Mouse (Mus musculus) adrenal gland, postnatal 10 days (tissue): ENCODE measurements around the gene Anxa2. TPM values are rescaled to one million over a fixed set of nuclear protein-coding genes. Genes with fewer than 3 reads are reported as not detected.

Experiments used
- DNase-seq: peaks from one replicate; pipeline ENCODE4 v3.0.0; 2021; ENCODE audit warnings: mixed read lengths
- total RNA-seq, 2 experiments: library from RNA; stranded (reverse); gene quantifications; 2 replicates each; pipeline ENCODE4 v1.2.3; 2021

The Anxa2 gene
- total RNA-seq, 2 experiments from 2014 or later = 333 to 340 TPM

DNA sequence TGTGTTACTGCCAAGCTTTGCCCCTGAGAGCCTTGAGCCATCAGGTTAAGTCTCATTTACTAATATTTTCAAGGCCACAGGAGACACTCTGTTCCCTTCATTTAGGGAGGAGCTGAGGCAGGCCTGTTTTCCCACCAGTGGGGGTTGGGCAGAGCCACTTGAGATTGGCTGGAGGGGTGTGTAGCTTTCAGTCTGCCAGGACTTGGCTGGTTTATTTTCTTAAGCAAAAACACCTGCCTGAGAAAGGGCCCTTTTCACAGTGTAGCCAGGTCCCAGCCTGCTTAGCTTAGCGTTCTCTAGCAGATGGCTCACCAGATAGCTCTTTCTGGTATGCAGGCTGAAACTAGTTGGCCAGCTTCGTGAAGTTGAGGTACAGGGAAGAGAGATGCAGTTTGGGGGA, 5.6 kb downstream of the Anxa2 start:
- DNase-seq = peak; percentile 86

DNA sequence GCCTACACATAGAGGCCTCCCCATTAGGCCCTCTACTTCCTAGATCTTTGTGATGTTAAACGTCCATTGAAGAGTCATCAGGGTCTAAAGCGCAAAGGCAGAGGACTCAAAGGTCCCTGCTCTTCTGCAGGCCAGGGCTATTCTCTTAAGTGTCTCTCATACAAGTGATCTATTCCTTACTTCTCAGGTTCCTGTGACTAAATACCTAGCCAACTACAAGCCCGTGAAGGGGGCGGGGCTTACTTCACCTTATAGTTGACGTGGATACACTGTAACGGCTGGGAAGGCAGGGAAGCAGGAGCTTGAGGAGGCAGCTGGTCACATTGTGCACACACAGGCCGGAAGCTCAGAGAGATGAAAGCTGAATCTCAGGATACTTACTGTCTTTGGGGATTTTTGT, 6.5 kb downstream of the Anxa2 start:
- DNase-seq = no peak

DNA sequence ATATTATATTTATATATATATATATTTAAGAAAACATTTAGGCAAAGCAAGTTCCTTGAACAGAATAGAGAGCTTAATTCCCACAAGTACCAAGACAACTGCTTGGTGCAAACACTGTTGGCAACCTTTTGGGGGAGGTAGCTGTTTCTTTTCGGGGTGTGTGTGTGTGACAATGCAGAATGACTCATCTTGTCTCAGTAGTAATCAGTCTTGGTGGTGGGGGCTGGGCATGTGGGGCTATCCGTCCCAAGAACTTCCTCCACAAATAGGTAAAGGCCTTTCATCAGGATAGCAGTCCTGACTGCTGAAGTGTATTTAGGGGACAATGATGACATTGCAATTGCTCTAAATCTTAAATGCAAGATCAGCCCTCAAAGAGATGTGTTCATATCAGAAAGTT, 9.6 kb downstream of the Anxa2 start:
- no peak for DNase-seq

DNA sequence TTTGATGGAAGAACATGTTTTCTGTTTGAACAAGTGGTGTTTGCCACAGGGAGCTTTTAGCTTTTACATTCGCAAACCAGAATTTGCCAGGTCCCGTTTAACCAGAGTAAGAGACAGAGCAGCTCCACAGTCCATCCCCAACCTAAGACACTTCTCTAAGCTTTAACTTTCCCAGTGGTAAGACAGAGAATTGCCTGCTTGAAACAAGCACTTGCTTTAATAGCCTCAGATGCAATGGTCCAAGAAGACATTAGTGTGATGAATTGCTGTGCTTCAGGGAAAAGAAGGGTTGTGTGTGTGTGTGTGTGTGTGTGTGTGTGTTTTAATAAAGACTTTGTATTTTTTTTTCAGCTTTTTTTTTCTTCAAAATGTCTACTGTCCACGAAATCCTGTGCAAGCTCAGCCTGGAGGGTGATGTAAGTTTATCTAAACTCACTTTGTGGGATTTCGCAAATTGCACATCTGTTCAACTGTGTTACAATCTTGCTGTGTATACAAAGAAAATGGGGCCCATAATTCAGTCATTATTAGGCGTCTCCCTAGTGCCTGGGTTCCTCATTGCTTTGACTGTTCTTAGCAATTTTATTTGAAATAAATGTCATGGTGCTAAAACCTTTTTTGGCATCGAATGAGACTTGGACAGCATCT, 10.8 kb downstream of the Anxa2 start:
- DNase-seq = no peak

DNA sequence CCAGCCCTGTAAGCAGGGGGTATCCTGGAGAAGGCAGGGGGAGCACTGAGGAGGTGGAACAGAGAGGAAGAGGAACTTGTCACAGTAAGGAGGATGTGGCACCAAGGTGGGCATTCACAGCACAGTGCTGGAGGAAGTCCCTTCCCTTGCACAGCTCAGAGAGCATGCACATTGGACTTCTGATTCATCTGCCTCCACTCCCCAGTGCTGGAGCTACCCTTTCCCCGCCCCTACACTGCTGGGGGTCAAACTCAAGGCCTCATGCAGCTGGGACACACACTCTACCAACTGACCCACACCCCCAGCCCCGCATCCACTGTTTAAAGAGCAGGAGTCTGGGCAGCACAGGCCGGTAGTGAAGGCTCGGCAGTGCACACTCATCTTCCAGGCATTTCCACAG, 12.7 kb downstream of the Anxa2 start:
- peak; percentile 54 for DNase-seq

DNA sequence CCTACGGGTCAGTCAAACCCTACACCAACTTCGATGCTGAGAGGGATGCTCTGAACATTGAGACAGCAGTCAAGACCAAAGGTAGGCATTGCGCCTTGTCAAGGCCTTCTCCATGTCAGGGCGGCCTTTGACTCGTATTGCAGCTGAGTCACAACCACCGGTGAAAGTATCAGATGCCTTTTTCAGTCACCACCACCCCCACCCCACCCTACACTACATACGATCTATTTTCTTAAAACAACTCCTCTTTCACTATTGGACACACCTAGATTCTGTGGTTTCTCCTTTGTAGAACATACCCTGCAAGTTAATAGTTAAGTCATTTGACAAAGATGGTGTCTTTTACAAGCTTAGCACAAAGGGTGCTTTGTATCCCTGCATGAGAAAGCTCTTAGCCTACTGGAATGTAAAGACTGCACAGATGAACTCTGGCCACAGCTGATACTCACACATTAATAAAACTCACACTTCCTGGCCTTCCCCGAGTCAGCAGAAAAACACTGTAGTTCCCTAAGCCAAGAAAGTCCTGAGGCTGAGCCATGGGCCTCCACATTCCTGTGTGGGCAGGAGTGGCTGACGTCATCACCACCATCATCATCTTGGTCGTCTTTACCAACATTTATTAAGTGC, 14.0 kb downstream of the Anxa2 start:
- no peak for DNase-seq

DNA sequence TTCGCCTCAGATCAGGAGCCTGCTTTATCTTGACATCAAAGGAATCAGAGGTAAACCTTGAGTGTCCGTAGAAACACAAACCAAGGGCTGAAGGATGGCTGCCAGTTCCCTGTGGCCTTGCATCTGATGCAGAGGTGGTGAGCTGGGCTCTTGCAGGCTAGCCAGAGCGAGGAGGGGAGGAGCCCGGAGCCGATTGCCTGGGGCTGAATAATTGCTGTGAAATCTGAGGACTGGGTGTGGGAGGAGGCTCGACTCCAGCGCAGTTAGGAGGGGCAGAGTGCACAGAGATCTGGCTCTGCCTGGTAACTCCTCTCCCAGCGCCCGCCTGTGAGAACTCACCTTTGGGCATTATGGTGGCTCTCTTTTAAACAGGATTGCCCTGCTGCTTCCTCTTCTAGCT, 15.6 kb downstream of the Anxa2 start:
- DNase-seq = peak; percentile 79

DNA sequence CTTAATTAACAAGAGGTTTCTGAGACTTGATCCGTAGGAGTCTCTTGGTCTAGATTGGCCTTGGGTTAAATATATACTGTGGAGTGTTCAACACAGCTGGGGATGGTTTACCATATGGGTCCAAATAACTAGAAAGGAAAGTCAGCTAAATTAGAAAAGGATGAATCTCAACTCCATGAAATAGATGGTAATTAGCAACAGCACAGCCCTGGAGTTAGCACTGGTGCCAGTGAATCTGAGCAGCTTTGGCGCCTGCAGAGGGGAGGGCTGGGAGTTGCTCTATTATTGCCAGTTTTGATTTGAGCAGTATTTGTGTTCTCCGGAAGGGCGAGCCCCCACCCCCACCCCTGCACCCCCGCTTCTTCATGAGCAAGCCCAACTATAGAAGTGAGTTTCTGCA, 16.9 kb downstream of the Anxa2 start:
- no peak for DNase-seq

DNA sequence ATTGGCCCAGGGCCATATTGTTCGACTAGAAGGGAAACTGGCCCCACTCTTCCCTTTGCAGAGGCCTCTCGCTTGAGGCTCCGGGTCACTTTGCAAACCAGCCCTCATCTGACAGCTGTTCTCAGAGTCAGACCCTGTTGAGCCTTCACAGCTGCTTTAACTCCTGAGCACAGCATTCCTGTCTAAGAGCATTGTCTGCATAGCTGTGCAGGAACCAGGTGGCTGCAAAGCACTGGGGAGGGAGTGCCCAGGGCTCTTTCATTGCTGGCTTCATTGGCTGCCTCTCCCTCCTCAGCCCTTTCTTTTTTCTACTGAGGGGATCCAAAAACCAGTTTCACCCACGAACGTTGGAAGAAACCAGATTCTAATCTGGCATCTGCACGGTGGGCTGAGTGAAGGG, 17.5 kb downstream of the Anxa2 start:
- DNase-seq = no peak

DNA sequence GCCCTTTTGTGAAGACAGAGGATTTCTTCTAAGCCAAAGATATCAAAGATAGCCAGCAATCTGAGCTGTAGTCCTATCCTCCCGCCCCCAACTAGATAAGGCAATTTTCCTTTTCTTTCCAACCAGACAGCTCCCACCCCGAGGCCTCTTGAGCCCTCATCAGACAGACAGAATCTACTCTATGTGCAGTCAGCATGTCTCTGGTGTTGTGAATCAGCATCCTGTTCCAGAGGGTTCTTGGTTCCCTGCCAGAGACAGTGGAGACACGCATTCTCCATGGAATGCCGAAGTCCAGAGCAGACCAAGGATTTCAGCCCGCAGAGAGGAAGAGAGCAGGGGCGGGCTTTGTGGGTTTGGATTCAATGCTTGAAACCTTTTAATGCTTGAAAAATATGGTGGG, 19.3 kb downstream of the Anxa2 start:
- DNase-seq = peak; percentile 83

DNA sequence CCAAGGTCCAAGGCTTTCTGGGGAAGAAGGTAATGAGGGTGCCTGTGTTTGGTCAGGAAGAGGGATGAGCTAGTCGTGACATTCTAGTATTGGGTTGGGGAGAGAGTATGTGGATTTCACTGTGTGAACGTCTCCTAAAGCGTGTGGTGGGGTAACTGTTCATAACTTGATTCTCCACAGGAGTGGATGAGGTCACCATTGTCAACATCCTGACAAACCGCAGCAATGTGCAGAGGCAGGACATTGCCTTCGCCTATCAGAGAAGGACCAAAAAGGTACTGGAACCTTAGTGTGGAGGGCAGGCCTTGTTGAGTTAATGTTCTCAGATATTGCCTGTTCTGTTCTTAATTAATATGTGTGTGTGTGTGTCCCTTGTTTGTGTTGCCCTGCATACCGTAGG, 22.5 kb downstream of the Anxa2 start:
- no peak for DNase-seq

DNA sequence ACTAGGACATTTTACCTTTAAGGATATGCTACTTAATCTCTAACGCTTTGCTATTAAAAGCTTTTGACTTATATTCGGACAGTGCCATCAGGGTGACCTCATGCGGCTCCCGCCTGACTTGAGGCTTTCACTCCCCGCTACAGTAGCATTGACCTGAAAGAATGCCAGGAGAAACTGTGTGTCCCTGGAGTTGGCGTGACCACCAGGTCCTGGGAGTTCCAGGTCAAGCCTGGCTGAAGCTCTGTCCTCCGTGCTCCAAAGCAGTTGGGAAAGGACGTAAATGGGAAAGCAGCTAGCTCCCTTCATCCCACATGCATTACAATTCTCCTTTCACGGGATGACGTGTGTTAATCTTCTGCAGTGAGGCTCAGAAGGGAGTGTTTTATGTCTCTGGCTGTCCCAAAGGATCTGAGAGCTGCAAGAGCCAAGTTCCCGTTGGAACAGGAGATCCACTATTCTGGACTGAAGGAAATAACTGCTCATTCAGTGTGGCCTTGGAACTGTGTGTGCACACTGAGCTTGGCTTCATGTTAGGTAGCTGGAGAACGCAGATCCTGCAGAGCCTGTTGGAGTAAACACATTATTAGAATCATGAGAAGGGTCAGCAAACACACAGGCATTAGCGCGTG, 23.9 kb downstream of the Anxa2 start:
- peak; percentile 49 for DNase-seq

DNA sequence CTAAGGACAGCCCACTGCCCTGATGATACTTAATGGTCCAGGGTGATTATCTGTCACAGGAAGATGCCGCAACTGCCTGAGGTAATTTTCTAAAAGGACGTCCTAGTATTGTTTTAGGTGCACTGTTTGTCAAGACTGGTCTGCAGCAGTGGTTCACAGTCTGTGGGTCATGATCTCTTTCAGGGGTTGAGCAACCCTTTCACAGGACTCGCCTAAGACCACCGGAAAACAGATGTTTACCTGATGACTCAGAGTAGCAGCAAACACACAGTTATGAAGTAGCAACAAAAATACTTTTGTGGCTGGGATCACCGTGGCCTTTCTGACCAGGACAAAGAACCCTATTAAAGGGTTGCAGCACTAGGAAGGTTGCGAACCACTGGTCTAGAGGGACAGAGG, 24.4 kb downstream of the Anxa2 start:
- DNase-seq = no peak

DNA sequence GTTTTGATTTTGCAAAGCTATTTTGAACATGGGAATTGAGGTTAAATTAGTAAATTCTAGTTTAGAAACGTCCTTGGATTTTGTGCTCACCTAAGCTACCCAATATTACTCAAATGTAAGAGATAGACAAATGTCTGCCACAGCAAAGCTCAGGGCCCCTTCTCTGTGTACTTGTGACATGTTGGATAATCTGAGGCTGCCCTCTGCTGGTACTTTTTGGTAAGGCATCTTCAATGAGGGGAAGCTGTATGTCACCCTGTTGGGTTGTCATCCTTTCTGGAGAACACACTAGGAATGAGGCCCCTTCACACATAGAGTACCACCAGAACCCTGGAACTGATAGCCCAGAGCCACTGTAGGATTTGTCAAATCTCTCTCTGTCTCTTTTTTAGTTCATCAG, 26.9 kb downstream of the Anxa2 start:
- DNase-seq = peak; percentile 90

DNA sequence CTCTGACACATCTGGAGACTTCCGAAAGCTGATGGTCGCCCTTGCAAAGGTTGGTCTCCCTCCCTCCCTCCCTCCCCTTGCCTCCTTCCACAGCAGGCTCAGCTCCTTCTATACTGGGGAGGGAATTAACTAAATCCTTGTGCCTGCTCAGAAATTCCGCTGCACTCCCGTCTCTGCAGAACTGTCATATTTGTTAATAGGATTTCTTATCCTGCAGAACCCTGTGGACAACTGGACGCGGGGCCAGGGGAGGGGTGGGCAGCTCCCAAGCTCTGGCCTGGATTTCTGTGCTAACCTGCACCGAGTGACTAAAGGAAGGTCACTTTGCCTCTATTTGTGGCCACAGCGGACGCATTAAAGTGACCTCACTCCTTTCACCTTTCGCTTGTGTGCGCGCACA, 30.4 kb downstream of the Anxa2 start:
- DNase-seq = no peak

DNA sequence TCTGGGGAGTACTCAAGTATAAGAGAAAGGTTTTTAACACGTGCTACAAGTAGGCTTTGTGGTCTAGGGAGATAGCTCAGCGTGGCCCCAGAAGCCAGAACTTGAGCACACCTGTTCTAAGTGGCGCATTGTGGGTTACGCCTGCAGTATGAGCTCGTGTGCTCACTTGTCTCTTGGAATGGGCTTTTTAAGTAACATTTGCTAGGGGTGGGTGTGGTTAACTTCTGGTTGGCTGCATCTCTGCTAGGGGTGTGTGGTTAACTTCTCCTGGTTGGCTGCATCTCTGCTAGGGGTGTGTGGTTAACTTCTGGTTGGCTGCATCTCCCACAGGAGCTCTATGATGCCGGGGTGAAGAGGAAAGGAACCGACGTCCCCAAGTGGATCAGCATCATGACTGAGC, 32.7 kb downstream of the Anxa2 start:
- no peak for DNase-seq

DNA sequence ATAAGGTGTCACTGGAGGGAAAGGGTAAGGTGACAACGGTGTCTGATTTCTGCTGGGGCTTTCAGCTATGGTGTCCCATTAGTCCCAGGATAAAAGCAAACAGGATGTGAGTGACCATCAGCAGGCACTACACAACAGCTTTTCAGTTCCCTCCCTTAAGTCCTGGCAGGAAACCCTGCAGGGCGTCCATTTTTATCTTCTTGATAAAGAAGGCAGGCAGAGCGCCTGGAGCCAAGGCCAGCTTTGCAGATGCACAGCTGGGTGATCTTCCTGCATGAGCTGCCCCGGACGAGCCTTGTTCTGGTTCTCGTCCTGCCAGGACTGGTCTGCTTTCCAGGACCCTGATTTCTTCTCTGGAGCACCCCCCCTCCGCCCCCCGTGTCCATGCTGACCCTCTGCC, 35.1 kb downstream of the Anxa2 start:
- no peak for DNase-seq

DNA sequence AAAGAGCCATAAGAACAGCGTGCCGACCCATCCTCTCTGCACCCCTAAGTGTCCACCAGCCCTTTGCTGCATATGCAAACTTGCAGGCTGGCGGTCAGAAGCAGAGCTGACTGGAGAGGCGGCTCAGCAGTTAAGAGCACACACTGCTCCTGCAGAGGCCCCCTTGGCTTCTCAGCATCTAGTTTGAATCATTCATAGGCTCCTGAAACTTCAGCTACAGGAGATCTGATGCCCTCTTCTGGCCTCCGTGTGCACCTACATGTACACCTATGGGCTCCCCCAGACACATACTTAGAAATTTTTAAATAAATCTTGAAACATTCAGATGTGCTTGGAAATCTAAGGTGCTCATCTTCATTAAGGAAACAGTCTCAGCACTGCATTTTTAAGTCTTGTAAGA, 35.6 kb downstream of the Anxa2 start:
- DNase-seq = no peak

DNA sequence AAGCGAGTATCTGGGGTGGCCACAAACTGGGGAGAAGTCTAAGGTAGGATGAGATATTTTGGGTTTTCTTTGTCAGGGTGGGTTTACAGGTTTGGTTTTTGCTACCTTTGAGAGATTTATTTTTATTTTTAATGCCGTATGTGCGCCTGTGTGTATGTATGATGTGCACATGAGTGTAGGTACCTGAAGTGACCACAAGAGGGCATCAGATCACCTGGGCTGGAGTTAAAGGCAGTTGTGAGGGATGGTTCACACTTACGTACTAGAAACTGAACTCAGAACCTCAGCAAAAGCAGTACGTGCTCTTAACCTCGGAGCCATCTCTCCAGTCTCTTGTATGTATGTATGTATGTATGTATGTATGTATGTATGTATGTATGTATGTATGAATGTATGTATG, 39.4 kb downstream of the Anxa2 start:
- DNase-seq = no peak

DNA sequence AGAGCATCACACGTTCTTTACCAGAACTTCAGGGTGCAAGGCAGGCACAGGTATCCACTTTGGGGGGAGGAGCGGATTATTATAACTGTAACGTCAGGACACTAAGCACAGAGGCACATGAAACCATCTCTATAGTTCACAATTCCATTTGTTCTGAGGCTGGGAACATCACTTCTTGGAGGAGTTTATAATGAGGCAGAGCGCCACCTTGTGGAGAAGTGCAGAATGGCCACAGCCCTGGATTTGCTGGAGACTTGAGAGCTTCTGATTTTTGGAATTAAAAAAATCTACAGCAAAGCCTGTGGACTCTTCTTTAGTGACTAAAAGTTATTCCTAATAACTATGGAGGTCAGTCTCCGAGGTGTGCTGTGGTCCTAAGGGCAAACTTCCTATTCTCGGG, 49.1 kb downstream of the Anxa2 start:
- DNase-seq = peak; percentile 81

DNA sequence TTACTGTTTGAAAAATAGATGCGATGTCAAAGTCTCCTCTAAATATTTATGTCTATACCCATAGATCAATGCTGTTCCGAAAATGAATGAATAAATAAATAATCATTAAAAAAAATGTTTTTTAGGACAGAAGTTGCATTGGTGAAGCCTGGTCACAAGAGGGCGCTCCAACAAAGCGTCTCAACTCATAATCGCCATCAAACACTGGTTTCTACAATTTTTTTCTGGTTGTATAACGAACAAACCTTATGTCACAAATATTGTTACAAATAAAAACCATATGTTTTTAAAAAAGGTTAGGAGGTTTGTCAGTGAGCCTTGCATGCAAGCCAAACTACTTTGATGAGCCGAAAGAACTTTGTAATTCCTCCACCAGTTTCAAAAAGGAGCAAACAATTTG, 52.2 kb downstream of the Anxa2 start:
- peak; percentile 67 for DNase-seq

DNA sequence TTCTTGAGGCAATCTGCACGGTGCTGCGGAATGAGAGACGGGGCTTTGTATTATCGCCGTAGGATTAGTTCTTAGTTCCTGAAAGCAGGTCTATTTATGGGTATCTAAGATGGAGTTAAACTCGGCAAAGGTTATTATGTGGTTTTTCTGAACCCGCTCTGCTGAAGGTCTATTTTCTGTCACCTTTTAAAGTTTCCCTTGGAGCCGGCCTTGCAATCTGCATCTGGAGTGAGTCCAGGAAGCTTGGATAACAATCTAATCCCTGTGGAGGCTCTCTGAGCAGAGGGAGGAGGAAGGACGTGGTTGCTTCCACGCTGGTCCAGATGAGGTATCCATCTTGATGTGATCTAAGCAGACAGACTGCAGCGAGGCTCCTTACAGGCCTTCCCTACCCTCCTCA, 53.8 kb downstream of the Anxa2 start:
- DNase-seq = peak; percentile 34

DNA sequence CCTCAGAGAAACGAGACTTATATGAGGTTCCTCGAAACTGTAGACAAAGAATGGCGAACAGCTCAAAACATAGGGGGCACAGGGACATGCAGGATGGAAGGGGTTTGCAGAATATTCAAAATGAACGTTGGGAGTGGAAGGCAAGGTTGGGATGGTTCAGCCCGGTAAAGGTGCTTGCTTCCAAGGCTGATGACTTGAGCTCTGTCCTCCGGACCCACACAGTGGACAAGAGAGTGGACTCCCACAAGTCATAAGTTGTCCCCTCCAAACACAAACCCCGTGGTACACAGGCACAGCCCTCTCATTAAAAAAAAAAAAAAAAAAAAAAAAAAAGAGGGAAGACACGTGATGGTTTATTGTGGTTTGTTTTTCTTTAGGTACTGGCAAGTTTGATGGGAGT, 54.6 kb downstream of the Anxa2 start:
- DNase-seq = no peak
